Comparison of ENCODE assay signal across 9 mouse cellular contexts in genomic region chr11:120800061-120800904, GRCm38 (mm10). TPM values are rescaled to one million over a fixed set of nuclear protein-coding genes. Genes with fewer than 3 reads are reported as not detected.
DNase-seq lines count a peak whose midpoint lies in the region; ATAC-seq lines count a peak whose summit lies in the region.
"Had no signal": no experiment of that assay in that cellular context is flagged by ENCODE, and none has a peak within 500 bp of the region (broad histone marks: within the 10 kb centered on the region; RNA-seq: fewer than 3 reads in every experiment).

No protein-coding gene starts in this region.

- DNase-seq in CD4-positive, CD25-positive, alpha-beta regulatory T cell, adult 2 months (ENCODE audit: low read depth, low spot score): peak; percentile 89
- peak; percentile 88 for DNase-seq in fat pad, adult 2 months (ENCODE audit: extremely low read depth, low read depth, low spot score)
- peak; percentile 90 for DNase-seq in naive thymus-derived CD4-positive, alpha-beta T cell, adult 2 months (ENCODE audit: low read depth)
- DNase-seq in splenic B cell, adult 2 months (ENCODE audit: low read depth, low spot score): peak; percentile 89

- ATAC-seq in heart, embryonic 12.5 days (ENCODE audit: insufficient number of reproducible peaks, low FRiP score): peak; percentile 55
- peak; percentile 82 for ATAC-seq in kidney, embryonic 16.5 days (ENCODE audit: low FRiP score, low TSS enrichment)
- ATAC-seq in liver, embryonic 12.5 days: peak; percentile 43; the same call in 1 of the 2 replicates

- H3K4me3 ChIP-seq in brown adipose tissue, adult 24 weeks (ENCODE audit: insufficient read depth, low read depth, low read length): peak overlapping the region; percentile 37; the same call in 1 of the 2 replicates
- no peak overlapping the region for H3K4me3 ChIP-seq in heart, embryonic 12.5 days
- H3K4me3 ChIP-seq in kidney, embryonic 16.5 days (ENCODE audit: low read length): no peak overlapping the region
- H3K4me3 ChIP-seq in liver, embryonic 12.5 days: no peak overlapping the region
- H3K4me3 ChIP-seq: erythroblast, embryonic 14.5 days had no signal

- H3K36me3 ChIP-seq in heart, embryonic 12.5 days: peaks cover 5% of the 10 kb centered on the region
- no peaks in the 10 kb centered on the region for H3K36me3 ChIP-seq in kidney, embryonic 16.5 days (ENCODE audit: insufficient read depth, low read length)
- 0 out of 2 replicates have a peak, but pooled peaks cover 1% of the 10 kb centered on the region for H3K36me3 ChIP-seq in liver, embryonic 12.5 days
- H3K36me3 ChIP-seq in splenic B cell, adult 2 months (ENCODE audit: control insufficient read depth, insufficient read depth, low read length, poor library complexity, severe bottlenecking): no peaks in the 10 kb centered on the region; the same call in 1 of the 2 replicates

- 0 out of 2 replicates have a peak overlapping the region, but pooled peaks have one; percentile 10 for H3K4me2 ChIP-seq in heart, embryonic 12.5 days
- H3K4me2 ChIP-seq in kidney, embryonic 16.5 days (replicated peaks; ENCODE audit: low read depth, low read length): peak overlapping the region; percentile 23; the same call in 1 of the 2 replicates
- 0 out of 2 replicates have a peak overlapping the region, but pooled peaks have one; percentile 1 for H3K4me2 ChIP-seq in liver, embryonic 12.5 days

- H3K9me3 ChIP-seq in heart, embryonic 12.5 days (replicated peaks): no peaks in the 10 kb centered on the region
- no peaks in the 10 kb centered on the region for H3K9me3 ChIP-seq in kidney, embryonic 16.5 days (ENCODE audit: low read length)
- no peaks in the 10 kb centered on the region for H3K9me3 ChIP-seq in liver, embryonic 12.5 days (replicated peaks)

- H3K27me3 ChIP-seq in heart, embryonic 12.5 days (replicated peaks): no peaks in the 10 kb centered on the region
- H3K27me3 ChIP-seq in kidney, embryonic 16.5 days (ENCODE audit: insufficient read depth, low read length): no peaks in the 10 kb centered on the region
- no peaks in the 10 kb centered on the region for H3K27me3 ChIP-seq in liver, embryonic 12.5 days (replicated peaks)
- H3K27me3 ChIP-seq in splenic B cell, adult 2 months (ENCODE audit: control insufficient read depth, insufficient read depth, low read length, poor library complexity, severe bottlenecking): no peaks in the 10 kb centered on the region

- 0 out of 2 replicates have a peak overlapping the region, but pooled peaks have one; percentile 32 for H3K9ac ChIP-seq in heart, embryonic 12.5 days
- peak overlapping the region; percentile 42 for H3K9ac ChIP-seq in kidney, embryonic 16.5 days (replicated peaks; ENCODE audit: low read length)
- H3K9ac ChIP-seq in liver, embryonic 12.5 days: no peak overlapping the region

- H3K27ac ChIP-seq in brown adipose tissue, adult 24 weeks (replicated peaks; ENCODE audit: low read depth, low read length): peak overlapping the region; percentile 75
- no peak overlapping the region; the same call in 1 of the 2 replicates for H3K27ac ChIP-seq in heart, embryonic 12.5 days (ENCODE audit: poor library complexity, severe bottlenecking)
- H3K27ac ChIP-seq in kidney, embryonic 16.5 days (ENCODE audit: low read length): peak overlapping the region; percentile 43
- no peak overlapping the region for H3K27ac ChIP-seq in liver, embryonic 12.5 days

- 9% methylated on average over 10 of the region's 10 CpGs for WGBS in heart, embryonic 12.5 days
- 10% methylated on average over 10 of the region's 10 CpGs for WGBS in kidney, embryonic 16.5 days
- WGBS in liver, embryonic 12.5 days (ENCODE audit: insufficient replicate concordance): 16% methylated on average over 10 of the region's 10 CpGs

- H3K4me1 ChIP-seq in brown adipose tissue, adult 24 weeks (ENCODE audit: control insufficient read depth, insufficient read depth, insufficient read length, low read length): peaks cover 5% of the 10 kb centered on the region
- peaks cover 15% of the 10 kb centered on the region for H3K4me1 ChIP-seq in heart, embryonic 12.5 days (replicated peaks)
- H3K4me1 ChIP-seq in kidney, embryonic 16.5 days (ENCODE audit: insufficient read depth, low read length): peaks cover 14% of the 10 kb centered on the region
- H3K4me1 ChIP-seq in liver, embryonic 12.5 days: peaks cover 22% of the 10 kb centered on the region

RNA-seq across cellular contexts. Expression of gene Dus1l, which starts 4.1 kb away (rescaled TPM):
- polyA plus RNA-seq in brown adipose tissue, adult 24 weeks (2012; ENCODE audit: insufficient read depth, insufficient read length, missing spikeins): 20.1 and 31.0 TPM in 2 replicates
- 48.0 and 48.3 TPM in 2 replicates for polyA plus RNA-seq in heart, embryonic 12.5 days (2016; fragmentation: Nextera tagmentation; extraction: Ambion mirVana)
- 89.9 and 91.0 TPM in 2 replicates for polyA plus RNA-seq in kidney, embryonic 16.5 days (2015; fragmentation: Nextera tagmentation; extraction: Ambion mirVana)
- 99.5 and 100.0 TPM in 2 replicates for polyA plus RNA-seq in liver, embryonic 12.5 days (2016; fragmentation: Nextera tagmentation; extraction: Ambion mirVana)

RNA-seq across cellular contexts. Expression of gene Gps1, which starts 16.2 kb away (rescaled TPM):
- 48.9 and 60.0 TPM in 2 replicates for polyA plus RNA-seq in brown adipose tissue, adult 24 weeks (2012; ENCODE audit: insufficient read depth, insufficient read length, missing spikeins)
- 139 and 140 TPM in 2 replicates for polyA plus RNA-seq in heart, embryonic 12.5 days (2016; fragmentation: Nextera tagmentation; extraction: Ambion mirVana)
- 230 and 239 TPM in 2 replicates for polyA plus RNA-seq in kidney, embryonic 16.5 days (2015; fragmentation: Nextera tagmentation; extraction: Ambion mirVana)
- polyA plus RNA-seq in liver, embryonic 12.5 days (2016; fragmentation: Nextera tagmentation; extraction: Ambion mirVana): 128 and 135 TPM in 2 replicates

RNA-seq across cellular contexts. Expression of gene Rfng, which starts 16.3 kb away (rescaled TPM):
- 14.0 and 15.1 TPM in 2 replicates for polyA plus RNA-seq in brown adipose tissue, adult 24 weeks (2012; ENCODE audit: insufficient read depth, insufficient read length, missing spikeins)
- polyA plus RNA-seq in heart, embryonic 12.5 days (2016; fragmentation: Nextera tagmentation; extraction: Ambion mirVana): 23.2 and 24.9 TPM in 2 replicates
- polyA plus RNA-seq in kidney, embryonic 16.5 days (2015; fragmentation: Nextera tagmentation; extraction: Ambion mirVana): 44.0 and 46.9 TPM in 2 replicates
- polyA plus RNA-seq in liver, embryonic 12.5 days (2016; fragmentation: Nextera tagmentation; extraction: Ambion mirVana): 22.4 and 22.9 TPM in 2 replicates

RNA-seq across cellular contexts. Expression of gene Fasn, which starts 24.1 kb away (rescaled TPM):
- 5,806 and 7,060 TPM in 2 replicates for polyA plus RNA-seq in brown adipose tissue, adult 24 weeks (2012; ENCODE audit: insufficient read depth, insufficient read length, missing spikeins)
- polyA plus RNA-seq in heart, embryonic 12.5 days (2016; fragmentation: Nextera tagmentation; extraction: Ambion mirVana): 45.1 and 47.5 TPM in 2 replicates
- polyA plus RNA-seq in kidney, embryonic 16.5 days (2015; fragmentation: Nextera tagmentation; extraction: Ambion mirVana): 50.0 and 50.4 TPM in 2 replicates
- 35.9 and 40.3 TPM in 2 replicates for polyA plus RNA-seq in liver, embryonic 12.5 days (2016; fragmentation: Nextera tagmentation; extraction: Ambion mirVana)

RNA-seq across cellular contexts. Expression of gene Hmga1b, which starts 37.7 kb away (rescaled TPM):
- 14.9 and 15.4 TPM in 2 replicates for polyA plus RNA-seq in brown adipose tissue, adult 24 weeks (2012; ENCODE audit: insufficient read depth, insufficient read length, missing spikeins)
- polyA plus RNA-seq in heart, embryonic 12.5 days (2016; fragmentation: Nextera tagmentation; extraction: Ambion mirVana): 3.5 and 5.3 TPM in 2 replicates
- polyA plus RNA-seq in kidney, embryonic 16.5 days (2015; fragmentation: Nextera tagmentation; extraction: Ambion mirVana): 3.4 and 9.0 TPM in 2 replicates
- 6.4 and 7.3 TPM in 2 replicates for polyA plus RNA-seq in liver, embryonic 12.5 days (2016; fragmentation: Nextera tagmentation; extraction: Ambion mirVana)

Comparison
In these comparisons a context has a peak if more than half of its experiments do, and no peak if none do; other contexts are left out.
1. H3K27ac ChIP-seq: peak in brown adipose tissue, adult 24 weeks (single experiment) and kidney, embryonic 16.5 days (single experiment); none in heart, embryonic 12.5 days (single experiment) and liver, embryonic 12.5 days (single experiment).
2. Peak in every context shown above with its lines, with median percentiles within 50 percentile points of each other: DNase-seq, ATAC-seq and H3K4me2 ChIP-seq.